Mouse (Mus musculus): ENCODE measurements at regions not wholly inside any gene's neighbourhood (a gene's known extent, or its start where the extent isn't known, plus 50 kb on each side); places are given as distances from the start of the nearest gene placed in this dataset.

DNA sequence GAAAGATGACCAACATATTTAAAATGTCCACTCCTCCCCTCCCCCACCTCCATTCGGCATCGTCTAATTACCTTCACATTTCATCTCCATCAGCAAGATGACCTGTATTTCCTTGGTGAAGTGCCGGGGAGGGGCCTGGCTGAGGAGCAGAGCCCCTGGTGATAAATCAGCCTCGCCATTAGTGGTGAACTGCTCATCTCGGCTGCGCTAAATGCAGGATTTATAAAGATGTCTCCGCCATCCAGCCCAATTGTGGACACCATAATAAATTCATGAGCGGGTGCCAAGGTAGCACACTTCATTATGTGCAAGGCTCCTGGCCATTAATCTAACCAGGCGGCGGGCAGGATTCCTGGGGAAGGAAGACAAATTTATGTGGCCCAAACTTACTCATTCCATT is 104.4 kb upstream of the Irx6 start:
- H3K27me3 ChIP-seq (replicated peaks), result no peaks in the 10 kb centered on the region
- no peak for TF ChIP-seq GATA1 (IDR thresholded peaks at IDR 0.05; ENCODE audit: borderline replicate concordance, low read length)
- TF ChIP-seq FLI1 (IDR thresholded peaks at IDR 0.05; ENCODE audit: low read length), result no peak
- H3K4me3 ChIP-seq (replicated peaks), result no peak overlapping the region
- H3K4me1 ChIP-seq, result no peaks in the 10 kb centered on the region
- H3K9me3 ChIP-seq, result peaks cover 16% of the 10 kb centered on the region; the same call in 1 of the 2 replicates
- no peaks in the 10 kb centered on the region for H3K36me3 ChIP-seq (replicated peaks; ENCODE audit: low read length)

DNA sequence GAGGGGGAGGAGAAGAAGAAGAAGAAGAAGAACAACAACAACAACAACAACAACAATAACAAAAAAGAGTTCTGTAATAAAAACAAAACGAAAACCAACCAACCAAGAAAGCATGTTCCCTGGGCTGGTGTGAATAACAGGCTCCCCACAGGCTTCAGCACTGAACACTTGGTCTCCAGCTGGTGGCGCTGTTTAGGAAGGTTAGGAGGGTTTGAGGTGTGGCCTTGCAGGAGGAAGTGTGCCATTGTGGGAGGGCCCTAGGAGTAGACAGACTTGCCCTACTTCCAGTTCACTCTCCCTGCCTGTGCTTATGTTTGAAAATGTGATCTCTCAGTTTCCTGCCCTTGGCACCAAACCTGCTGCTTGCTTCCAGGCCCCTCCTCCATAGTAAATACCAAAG is 94.6 kb upstream of the Irx6 start:
- Histone ChIP-seq H3K4me3 (replicated peaks) (no peak overlapping the region), H3K9me3 (0 out of 2 replicates have a peak, but pooled peaks cover 5% of the 10 kb centered on the region), H3K27me3 (replicated peaks) (no peaks in the 10 kb centered on the region), H3K36me3 (replicated peaks; ENCODE audit: low read length) (no peaks in the 10 kb centered on the region), H3K4me1 (no peaks in the 10 kb centered on the region)
- TF ChIP-seq FLI1 (IDR thresholded peaks at IDR 0.05; ENCODE audit: low read length), result no peak
- no peak for TF ChIP-seq GATA1 (IDR thresholded peaks at IDR 0.05; ENCODE audit: borderline replicate concordance, low read length)

DNA sequence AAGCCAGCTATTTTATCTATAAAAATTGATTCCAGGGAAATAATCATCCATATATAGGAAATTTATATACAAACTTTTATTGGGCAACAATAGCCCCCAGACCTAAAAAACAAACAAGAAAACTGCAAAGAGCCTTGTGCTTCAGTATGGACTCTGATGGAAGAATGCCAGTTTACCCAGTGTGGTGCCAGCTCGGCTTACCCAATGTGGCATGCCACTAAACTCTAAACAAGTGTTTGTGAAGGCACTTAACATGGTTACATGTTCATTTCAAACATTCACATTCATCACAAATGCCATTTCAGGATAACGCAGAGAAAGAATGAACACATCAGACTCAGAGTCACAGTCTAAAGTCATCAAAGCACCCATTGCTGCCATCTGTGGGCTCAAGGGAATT is 93.0 kb upstream of the Irx6 start:
- H3K4me3 ChIP-seq (replicated peaks), result no peak overlapping the region
- no peaks in the 10 kb centered on the region for H3K4me1 ChIP-seq
- 0 out of 2 replicates have a peak, but pooled peaks cover 5% of the 10 kb centered on the region for H3K9me3 ChIP-seq
- H3K36me3 ChIP-seq (replicated peaks; ENCODE audit: low read length), result no peaks in the 10 kb centered on the region
- no peaks in the 10 kb centered on the region for H3K27me3 ChIP-seq (replicated peaks)
- TF ChIP-seq GATA1 (IDR thresholded peaks at IDR 0.05; ENCODE audit: borderline replicate concordance, low read length) (no peak), FLI1 (IDR thresholded peaks at IDR 0.05; ENCODE audit: low read length) (no peak)

DNA sequence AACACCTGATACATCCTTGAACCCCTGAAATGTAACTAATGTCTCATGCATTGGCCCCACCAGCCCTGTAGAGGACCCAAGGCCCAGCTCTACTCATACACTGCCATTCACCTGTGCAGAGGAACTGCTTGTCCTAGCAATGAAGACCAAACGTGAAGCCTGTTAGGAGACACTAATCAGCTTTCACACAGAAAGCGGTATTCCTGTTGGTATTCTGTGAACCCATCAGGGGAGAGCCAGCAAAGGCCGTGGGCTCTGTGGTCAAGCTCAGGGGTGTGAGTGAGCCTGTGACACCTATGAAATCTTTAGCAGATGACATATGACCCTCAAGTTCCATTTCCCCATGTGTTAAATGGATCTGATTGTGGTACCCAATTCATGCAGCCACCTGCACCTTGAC is 73.3 kb upstream of the Irx6 start:
- Histone ChIP-seq H3K27me3 (replicated peaks) (no peaks in the 10 kb centered on the region), H3K4me3 (replicated peaks) (no peak overlapping the region), H3K36me3 (replicated peaks; ENCODE audit: low read length) (no peaks in the 10 kb centered on the region), H3K4me1 (no peaks in the 10 kb centered on the region), H3K9me3 (peaks cover 28% of the 10 kb centered on the region)
- no peak for TF ChIP-seq GATA1 (IDR thresholded peaks at IDR 0.05; ENCODE audit: borderline replicate concordance, low read length)
- TF ChIP-seq FLI1 (IDR thresholded peaks at IDR 0.05; ENCODE audit: low read length), result no peak

DNA sequence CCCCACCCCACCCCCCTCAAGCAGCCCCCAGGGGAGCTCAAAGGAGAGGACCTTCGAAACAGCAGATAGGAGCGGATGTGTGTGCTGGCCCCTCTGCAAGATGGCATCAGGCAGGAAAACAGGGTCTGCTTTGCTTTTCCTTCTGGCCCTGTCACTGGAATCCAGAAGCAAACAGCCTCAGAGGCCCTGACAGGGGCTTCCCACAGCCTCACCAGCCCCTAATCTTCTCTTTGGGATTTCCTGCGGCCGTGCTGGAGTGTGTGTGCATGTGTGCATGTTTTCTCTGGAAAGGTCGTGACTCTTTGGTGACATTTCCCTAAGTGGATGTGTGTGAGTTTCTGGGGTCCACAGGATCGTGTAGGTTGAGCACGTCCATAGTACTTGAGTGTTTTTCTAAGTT is 71.1 kb upstream of the Irx6 start:
- TF ChIP-seq GATA1 (IDR thresholded peaks at IDR 0.05; ENCODE audit: borderline replicate concordance, low read length) (no peak), FLI1 (IDR thresholded peaks at IDR 0.05; ENCODE audit: low read length) (no peak)
- Histone ChIP-seq H3K27me3 (replicated peaks) (no peaks in the 10 kb centered on the region), H3K4me1 (no peaks in the 10 kb centered on the region), H3K36me3 (replicated peaks; ENCODE audit: low read length) (no peaks in the 10 kb centered on the region), H3K9me3 (peaks cover 48% of the 10 kb centered on the region), H3K4me3 (replicated peaks) (no peak overlapping the region)

DNA sequence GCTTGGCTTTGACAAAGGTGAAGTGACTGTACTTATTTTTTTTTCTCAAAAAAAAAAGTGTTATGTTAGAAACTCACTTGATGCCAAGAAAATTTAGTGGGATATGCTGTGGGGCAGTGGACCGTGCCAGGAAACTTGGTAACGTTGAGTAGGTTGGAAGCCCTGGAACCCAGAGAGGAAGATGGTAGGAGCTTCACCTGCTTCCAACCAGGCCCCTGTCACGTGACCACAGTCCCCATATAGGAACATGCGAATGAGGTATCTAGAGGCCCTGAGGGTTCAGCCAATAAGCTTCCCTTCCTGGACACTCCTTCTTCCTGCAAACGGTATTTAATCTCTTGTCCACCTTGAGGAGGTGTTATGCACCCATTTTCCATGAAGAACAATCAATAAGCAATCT is 68.5 kb upstream of the Irx6 start:
- TF ChIP-seq FLI1 (IDR thresholded peaks at IDR 0.05; ENCODE audit: low read length) (no peak), GATA1 (IDR thresholded peaks at IDR 0.05; ENCODE audit: borderline replicate concordance, low read length) (no peak)
- Histone ChIP-seq H3K27me3 (replicated peaks) (no peaks in the 10 kb centered on the region), H3K4me1 (peaks cover 17% of the 10 kb centered on the region), H3K4me3 (replicated peaks) (no peak overlapping the region), H3K36me3 (replicated peaks; ENCODE audit: low read length) (no peaks in the 10 kb centered on the region), H3K9me3 (peaks cover 44% of the 10 kb centered on the region)

DNA sequence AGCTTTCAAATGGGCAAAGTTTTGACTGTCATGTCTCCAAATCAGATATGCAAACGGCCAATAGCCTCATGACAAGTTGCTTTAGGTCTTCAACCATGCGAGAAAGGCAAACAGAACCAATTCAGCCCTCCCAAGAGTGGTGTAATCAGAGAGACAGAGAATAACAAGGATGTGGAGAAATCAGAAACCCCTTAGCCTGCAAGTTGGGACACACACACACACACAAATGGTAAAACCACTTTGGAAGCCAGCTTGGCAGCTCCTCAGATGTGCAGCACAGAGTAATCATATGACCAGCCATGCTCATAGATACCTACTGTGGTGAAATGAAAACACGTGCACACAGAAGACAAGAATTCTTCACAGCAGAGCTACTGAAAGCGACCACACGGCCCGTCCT is 66.5 kb upstream of the Irx6 start:
- no peaks in the 10 kb centered on the region for H3K27me3 ChIP-seq (replicated peaks)
- H3K9me3 ChIP-seq, result peaks cover 38% of the 10 kb centered on the region
- TF ChIP-seq FLI1 (IDR thresholded peaks at IDR 0.05; ENCODE audit: low read length) (no peak), GATA1 (IDR thresholded peaks at IDR 0.05; ENCODE audit: borderline replicate concordance, low read length) (no peak)

DNA sequence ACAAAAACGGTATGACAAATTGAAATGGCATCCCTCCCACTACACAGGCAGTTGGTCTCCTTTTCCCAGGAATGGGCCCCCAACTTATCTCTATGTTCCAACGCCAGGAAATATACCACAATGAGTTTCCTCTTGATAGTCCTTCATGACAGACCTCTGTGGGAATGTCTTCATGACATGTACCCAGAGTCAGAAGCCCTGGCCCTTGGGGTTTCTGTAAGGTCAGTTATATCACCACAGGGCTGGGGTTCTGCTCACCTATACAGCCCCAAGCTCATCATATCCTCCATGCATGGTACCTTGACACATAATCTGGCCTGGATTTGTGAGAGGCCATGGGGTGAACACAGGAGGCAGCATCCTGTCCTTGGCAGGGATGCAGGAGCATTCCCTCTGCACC is 64.2 kb upstream of the Irx6 start:
- Histone ChIP-seq H3K9me3 (peaks cover 36% of the 10 kb centered on the region), H3K4me1 (peaks cover 29% of the 10 kb centered on the region), H3K4me3 (replicated peaks) (peak overlapping the region; percentile 60), H3K27me3 (replicated peaks) (no peaks in the 10 kb centered on the region), H3K36me3 (replicated peaks; ENCODE audit: low read length) (no peaks in the 10 kb centered on the region)
- no peak for TF ChIP-seq FLI1 (IDR thresholded peaks at IDR 0.05; ENCODE audit: low read length)
- no peak for TF ChIP-seq GATA1 (IDR thresholded peaks at IDR 0.05; ENCODE audit: borderline replicate concordance, low read length)

More for the DNA sequence above, 66.5 kb upstream of the Irx6 start:
- H3K4me3 ChIP-seq (replicated peaks), result no peak overlapping the region
- peaks cover 29% of the 10 kb centered on the region for H3K4me1 ChIP-seq
- no peaks in the 10 kb centered on the region for H3K36me3 ChIP-seq (replicated peaks; ENCODE audit: low read length)

DNA sequence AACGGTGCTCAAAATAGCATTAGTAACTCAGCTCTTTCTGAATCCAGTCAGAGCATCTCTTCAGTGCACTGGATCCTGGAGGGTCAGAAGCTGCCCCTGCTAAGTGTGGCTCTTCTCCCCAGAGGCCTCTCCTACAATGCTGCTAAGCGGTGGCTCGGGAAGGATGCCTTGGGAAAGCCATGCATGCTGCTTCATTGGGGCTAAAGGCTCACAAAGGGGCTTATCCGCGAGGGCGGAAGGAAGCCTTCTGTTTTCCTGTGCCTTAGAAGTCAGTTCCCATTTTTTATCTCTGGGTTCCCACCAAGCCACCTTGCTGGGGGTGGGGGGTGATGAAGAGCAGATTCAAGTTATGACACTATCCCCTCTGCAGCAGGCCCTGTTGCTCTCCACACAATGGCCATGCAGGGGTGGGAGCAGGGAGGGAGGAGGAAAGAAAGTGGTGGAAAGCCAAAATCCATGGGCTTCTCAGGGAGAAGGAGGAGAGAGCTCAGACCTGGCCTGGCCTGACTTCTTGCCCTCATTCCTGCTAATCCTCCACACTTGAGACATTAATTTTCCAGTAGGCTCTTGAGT is 63.5 kb upstream of the Irx6 start:
- TF ChIP-seq GATA1 (IDR thresholded peaks at IDR 0.05; ENCODE audit: borderline replicate concordance, low read length) (no peak), FLI1 (IDR thresholded peaks at IDR 0.05; ENCODE audit: low read length) (no peak)
- Histone ChIP-seq H3K4me3 (replicated peaks) (no peak overlapping the region), H3K27me3 (replicated peaks) (no peaks in the 10 kb centered on the region), H3K9me3 (peaks cover 36% of the 10 kb centered on the region), H3K4me1 (peaks cover 29% of the 10 kb centered on the region), H3K36me3 (replicated peaks; ENCODE audit: low read length) (no peaks in the 10 kb centered on the region)

DNA sequence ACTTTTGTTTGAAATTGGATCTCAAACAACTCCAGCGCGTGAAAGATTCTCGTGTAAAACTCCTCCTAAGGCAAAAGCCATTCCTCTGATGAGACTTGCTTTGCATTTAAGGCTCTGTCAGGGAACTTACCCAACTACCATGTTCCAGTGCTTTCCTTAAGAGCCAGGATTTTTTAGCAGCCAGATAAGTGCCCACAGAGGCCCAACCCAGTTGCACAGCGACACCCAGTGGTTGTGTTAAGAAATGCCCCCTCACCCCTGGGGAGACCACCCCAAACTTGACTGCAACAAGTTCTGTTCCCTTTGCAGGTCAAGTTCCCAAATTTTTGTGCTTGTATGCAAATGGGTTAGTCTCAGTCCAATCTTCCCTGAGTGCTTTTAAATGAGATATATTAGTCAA is 60.6 kb upstream of the Irx6 start:
- no peak for TF ChIP-seq GATA1 (IDR thresholded peaks at IDR 0.05; ENCODE audit: borderline replicate concordance, low read length)
- no peaks in the 10 kb centered on the region for H3K27me3 ChIP-seq (replicated peaks)
- H3K9me3 ChIP-seq, result peaks cover 30% of the 10 kb centered on the region

More for the DNA sequence above, 60.6 kb upstream of the Irx6 start:
- Histone ChIP-seq H3K4me3 (replicated peaks) (no peak overlapping the region), H3K4me1 (peaks cover 29% of the 10 kb centered on the region), H3K36me3 (replicated peaks; ENCODE audit: low read length) (no peaks in the 10 kb centered on the region)

All from megakaryocyte, embryonic 14.5 days (primary cell).